Mouse (Mus musculus) stomach, postnatal 0 days (tissue): ENCODE data around the gene Lrfn3. TPM values are rescaled to one million over a fixed set of nuclear protein-coding genes. Genes with fewer than 3 reads are reported as not detected.
A peak's percentile ranks its signal among the peaks of the same experiment; 100 is the strongest.

ENCODE experiments used
- ATAC-seq: fragments of 200-750 bp; cut with Nextera tagmentation; 2 replicates; pipeline ENCODE4 v1.8.0; 2017; ENCODE audit not compliant: low FRiP score, low TSS enrichment
- DNase-seq: peaks from one replicate; pipeline ENCODE4 v3.0.0-alpha.2; 2016; ENCODE audit warnings: low spot score
- H3K27ac ChIP-seq: fragments of 300-500 bp; sonication (generic); replicated peaks from 2 replicates; pipeline ENCODE4 v1.5.1; 2014; ENCODE audit warnings: mild to moderate bottlenecking, control low read depth
- H3K27me3 ChIP-seq: fragments of 300-500 bp; sonication (generic); 2 replicates; pipeline ENCODE4 v1.6.1; 2014; ENCODE audit warnings: low read length; ENCODE audit not compliant: control insufficient read depth, insufficient read depth
- H3K36me3 ChIP-seq: fragments of 300-500 bp; sonication (generic); 2 replicates; pipeline ENCODE4 v1.6.1; 2014; ENCODE audit warnings: low read length, mixed read lengths; ENCODE audit not compliant: control insufficient read depth, insufficient read depth
- H3K4me1 ChIP-seq: fragments of 300-500 bp; sonication (generic); replicated peaks from 2 replicates; pipeline ENCODE4 v1.6.1; 2014; ENCODE audit warnings: antibody characterized with exemption; ENCODE audit not compliant: control insufficient read depth, insufficient read depth
- H3K4me2 ChIP-seq: fragments of 300-500 bp; sonication (generic); replicated peaks from 2 replicates; pipeline ENCODE4 v1.6.1; 2014; ENCODE audit warnings: low read depth, mild to moderate bottlenecking, control low read depth, moderate library complexity
- H3K4me3 ChIP-seq: fragments of 300-500 bp; sonication (generic); 2 replicates; pipeline ENCODE4 v1.5.1; 2014; ENCODE audit warnings: low read depth, low read length, control low read depth
- H3K9ac ChIP-seq: fragments of 300-500 bp; sonication (generic); 2 replicates; pipeline ENCODE4 v1.6.1; 2014; ENCODE audit warnings: mild to moderate bottlenecking, low read length, control low read depth, mixed read lengths
- H3K9me3 ChIP-seq: fragments of 300-500 bp; sonication (generic); 2 replicates; pipeline ENCODE4 v1.6.1; 2016; ENCODE audit warnings: low read length; ENCODE audit not compliant: control insufficient read depth
- CTCF ChIP-seq: IDR thresholded peaks from 2 replicates; pipeline ENCODE4 v1.5.1; 2016; ENCODE audit warnings: antibody characterized with exemption, low read depth, mild to moderate bottlenecking, moderate library complexity
- EP300 ChIP-seq: optimal IDR thresholded peaks from 2 replicates; pipeline ENCODE3; 2016; ENCODE audit warnings: antibody characterized with exemption
- whole genome bisulfite sequencing: fragments of 180-500 bp; shearing (Covaris S2); extraction: QIAGEN DNeasy Blood & Tissue Kit; methylation state at CpG from one replicate; pipeline ENCODE4 v1.1.7; 2014; 5-methylcytosine and 5-hydroxymethylcytosine counted together
- polyA plus RNA-seq: library from polyadenylated mRNA; unstranded; fragments of >200 nt; fragmentation: Nextera tagmentation; extraction: Ambion mirVana; gene quantifications from 2 replicates; pipeline ENCODE4 v1.2.1, GENCODE M21; 2015

The Lrfn3 gene
- polyA plus RNA-seq, 1 experiment from 2014 or later: 3.3 TPM

- no peaks in the 10 kb centered on the region for H3K27me3 ChIP-seq
- TF ChIP-seq CTCF: peak; percentile 45
- no peak for TF ChIP-seq EP300
- WGBS: 43% methylated on average over 2 of the region's 2 CpGs
- no peak overlapping the region for H3K4me2 ChIP-seq
- no peak overlapping the region for H3K4me3 ChIP-seq
- no peaks in the 10 kb centered on the region for H3K36me3 ChIP-seq
- H3K27ac ChIP-seq: no peak overlapping the region
- no peak overlapping the region for H3K9ac ChIP-seq
- H3K9me3 ChIP-seq: no peaks in the 10 kb centered on the region
- no peaks in the 10 kb centered on the region for H3K4me1 ChIP-seq
- ATAC-seq: no peak
- DNase-seq: no peak
Measured at GRCm38 (mm10) chr7:30394871-30395270, 32.3 kb upstream of the Lrfn3 start.

GRCm38 (mm10) chr7:30394379-30394778, 31.8 kb upstream of the Lrfn3 start:
- Histone ChIP-seq H3K9me3 (no peaks in the 10 kb centered on the region), H3K4me1 (no peaks in the 10 kb centered on the region), H3K36me3 (no peaks in the 10 kb centered on the region), H3K27me3 (no peaks in the 10 kb centered on the region), H3K4me2 (no peak overlapping the region), H3K4me3 (no peak overlapping the region), H3K9ac (no peak overlapping the region), H3K27ac (no peak overlapping the region; the same call in 1 of the 2 replicates)
- ATAC-seq: no peak
- TF ChIP-seq CTCF (no peak), EP300 (no peak)
- peak; percentile 21 for DNase-seq
- WGBS: 66% methylated on average over 10 of the region's 11 CpGs

GRCm38 (mm10) chr7:30393631-30394030, 31.1 kb upstream of the Lrfn3 start:
- no peak overlapping the region for H3K9ac ChIP-seq
- H3K36me3 ChIP-seq: no peaks in the 10 kb centered on the region
- DNase-seq (no peak), ATAC-seq (no peak)
- no peak overlapping the region; the same call in 1 of the 2 replicates for H3K27ac ChIP-seq
- no peak overlapping the region for H3K4me2 ChIP-seq
- no peaks in the 10 kb centered on the region for H3K4me1 ChIP-seq
- H3K9me3 ChIP-seq: no peaks in the 10 kb centered on the region
- H3K4me3 ChIP-seq: no peak overlapping the region
- 83% methylated on average over 4 of the region's 4 CpGs for WGBS
- H3K27me3 ChIP-seq: no peaks in the 10 kb centered on the region
- TF ChIP-seq CTCF (no peak), EP300 (no peak)

GRCm38 (mm10) chr7:30392746-30393520, 30.4 kb upstream of the Lrfn3 start:
- Histone ChIP-seq H3K9me3 (no peaks in the 10 kb centered on the region), H3K4me1 (no peaks in the 10 kb centered on the region), H3K9ac (no peak overlapping the region), H3K36me3 (no peaks in the 10 kb centered on the region), H3K4me3 (no peak overlapping the region), H3K4me2 (no peak overlapping the region), H3K27me3 (no peaks in the 10 kb centered on the region), H3K27ac (no peak overlapping the region)
- DNase-seq (no peak), ATAC-seq (no peak)
- TF ChIP-seq EP300 (no peak), CTCF (no peak)
- WGBS: 65% methylated on average over 4 of the region's 4 CpGs

- TF ChIP-seq EP300 (no peak), CTCF (no peak)
- H3K4me2 ChIP-seq: no peak overlapping the region
- no peaks in the 10 kb centered on the region for H3K9me3 ChIP-seq
- no peaks in the 10 kb centered on the region for H3K27me3 ChIP-seq
- no peak overlapping the region for H3K4me3 ChIP-seq
- DNase-seq (no peak), ATAC-seq (no peak)
- no peaks in the 10 kb centered on the region for H3K36me3 ChIP-seq
- WGBS: 84% methylated on average over 9 of the region's 9 CpGs
- H3K4me1 ChIP-seq: no peaks in the 10 kb centered on the region
- no peak overlapping the region for H3K27ac ChIP-seq
- no peak overlapping the region for H3K9ac ChIP-seq
Measured at GRCm38 (mm10) chr7:30384106-30384505, 21.5 kb upstream of the Lrfn3 start.

- ATAC-seq (no peak), DNase-seq (no peak)
- H3K9ac ChIP-seq: no peak overlapping the region
- H3K9me3 ChIP-seq: no peaks in the 10 kb centered on the region
- TF ChIP-seq EP300 (no peak), CTCF (no peak)
- H3K4me2 ChIP-seq: no peak overlapping the region
- no peaks in the 10 kb centered on the region for H3K36me3 ChIP-seq
- H3K27me3 ChIP-seq: no peaks in the 10 kb centered on the region
- no peaks in the 10 kb centered on the region for H3K4me1 ChIP-seq
- no peak overlapping the region for H3K27ac ChIP-seq
- WGBS: 38% methylated on average over 5 of the region's 5 CpGs
- no peak overlapping the region for H3K4me3 ChIP-seq
Measured at GRCm38 (mm10) chr7:30380061-30380460, 17.5 kb upstream of the Lrfn3 start.
